Mouse (Mus musculus): ENCODE measurements around the gene Cacul1. TPM values are rescaled to one million over a fixed set of nuclear protein-coding genes. Genes with fewer than 3 reads are reported as not detected.
"Not testable (repeated sequence)": the region's sequence is repeated elsewhere in the genome, so short reads cannot be mapped to it uniquely, and the experiment has no call there.

Cacul1 gene
- polyA plus RNA-seq (2014; fragmentation: Nextera tagmentation; extraction: Ambion mirVana) = 30.9 and 35.0 TPM in 2 replicates

GRCm38 (mm10) chr19:60580582-60581339 is at the start of gene Cacul1:
Cacul1 (minus strand) TSS chr19:60581025.
- H3K9me3 ChIP-seq (ENCODE audit: control insufficient read depth, low read length) = no peaks in the 10 kb centered on the region
- WGBS = under 1% methylated on average over 64 of the region's 64 CpGs
- ATAC-seq (ENCODE audit: low FRiP score) (peak; percentile 97), DNase-seq (ENCODE audit: low spot score) (peak; percentile 99)
- H3K9ac ChIP-seq (ENCODE audit: low read depth, low read length) = peak within 1 kb of the TSS; percentile 91
- peak within 1 kb of the TSS; percentile 35 for H3K4me2 ChIP-seq (replicated peaks; ENCODE audit: low read depth, low read length)
- peak within 1 kb of the TSS; percentile 98 for H3K4me3 ChIP-seq (ENCODE audit: low read depth, low read length)
- H3K4me1 ChIP-seq (replicated peaks; ENCODE audit: control insufficient read depth, insufficient read depth, low read length) = no peaks in the 10 kb centered on the region
- no peaks in the 10 kb centered on the region for H3K36me3 ChIP-seq (ENCODE audit: control insufficient read depth, insufficient read depth, low read length)
- H3K27ac ChIP-seq (ENCODE audit: low read depth, low read length) = peak within 1 kb of the TSS; percentile 92
- no peaks in the 10 kb centered on the region for H3K27me3 ChIP-seq (ENCODE audit: control insufficient read depth, insufficient read depth, low read length)

GRCm38 (mm10) chr19:60619420-60619819 is 38.6 kb upstream of the Cacul1 start:
- H3K9me3 ChIP-seq (ENCODE audit: control insufficient read depth, low read length) = no peaks in the 10 kb centered on the region
- H3K4me3 ChIP-seq (ENCODE audit: low read depth, low read length) = no peak overlapping the region
- no peaks in the 10 kb centered on the region for H3K36me3 ChIP-seq (ENCODE audit: control insufficient read depth, insufficient read depth, low read length)
- ATAC-seq (ENCODE audit: low FRiP score) = no peak
- no peaks in the 10 kb centered on the region for H3K4me1 ChIP-seq (replicated peaks; ENCODE audit: control insufficient read depth, insufficient read depth, low read length)
- DNase-seq (ENCODE audit: low spot score) = no peak
- no peaks in the 10 kb centered on the region for H3K27me3 ChIP-seq (ENCODE audit: control insufficient read depth, insufficient read depth, low read length)
- H3K27ac ChIP-seq (ENCODE audit: low read depth, low read length) = no peak overlapping the region
- no peak overlapping the region for H3K9ac ChIP-seq (ENCODE audit: low read depth, low read length)
- no peak overlapping the region for H3K4me2 ChIP-seq (replicated peaks; ENCODE audit: low read depth, low read length)
- WGBS = 72% methylated on average over 4 of the region's 4 CpGs

GRCm38 (mm10) chr19:60617007-60617406 is 36.2 kb upstream of the Cacul1 start:
- DNase-seq (ENCODE audit: low spot score) = no peak
- 57% methylated on average over 1 of the region's 1 CpGs for WGBS

GRCm38 (mm10) chr19:60615470-60616200 is 34.8 kb upstream of the Cacul1 start:
- no peak for DNase-seq (ENCODE audit: low spot score)
- H3K9me3 ChIP-seq (ENCODE audit: control insufficient read depth, low read length) = no peaks in the 10 kb centered on the region
- 89% methylated on average over 5 of the region's 5 CpGs for WGBS
- no peaks in the 10 kb centered on the region for H3K36me3 ChIP-seq (ENCODE audit: control insufficient read depth, insufficient read depth, low read length)
- no peak for ATAC-seq (ENCODE audit: low FRiP score)
- no peak overlapping the region for H3K4me2 ChIP-seq (replicated peaks; ENCODE audit: low read depth, low read length)
- H3K4me1 ChIP-seq (replicated peaks; ENCODE audit: control insufficient read depth, insufficient read depth, low read length) = no peaks in the 10 kb centered on the region
- no peak overlapping the region for H3K9ac ChIP-seq (ENCODE audit: low read depth, low read length)
- H3K4me3 ChIP-seq (ENCODE audit: low read depth, low read length) = no peak overlapping the region
- no peak overlapping the region for H3K27ac ChIP-seq (ENCODE audit: low read depth, low read length)
- no peaks in the 10 kb centered on the region for H3K27me3 ChIP-seq (ENCODE audit: control insufficient read depth, insufficient read depth, low read length)

More at GRCm38 (mm10) chr19:60617007-60617406, 36.2 kb upstream of the Cacul1 start:
- Histone ChIP-seq H3K9ac (ENCODE audit: low read depth, low read length) (no peak overlapping the region), H3K27ac (ENCODE audit: low read depth, low read length) (no peak overlapping the region), H3K27me3 (ENCODE audit: control insufficient read depth, insufficient read depth, low read length) (no peaks in the 10 kb centered on the region), H3K9me3 (ENCODE audit: control insufficient read depth, low read length) (no peaks in the 10 kb centered on the region), H3K4me3 (ENCODE audit: low read depth, low read length) (no peak overlapping the region), H3K4me2 (replicated peaks; ENCODE audit: low read depth, low read length) (no peak overlapping the region), H3K36me3 (ENCODE audit: control insufficient read depth, insufficient read depth, low read length) (no peaks in the 10 kb centered on the region), H3K4me1 (replicated peaks; ENCODE audit: control insufficient read depth, insufficient read depth, low read length) (no peaks in the 10 kb centered on the region)
- ATAC-seq (ENCODE audit: low FRiP score) = no peak

GRCm38 (mm10) chr19:60611525-60612215 is 30.8 kb upstream of the Cacul1 start:
- Histone ChIP-seq H3K4me1 (replicated peaks; ENCODE audit: control insufficient read depth, insufficient read depth, low read length) (no peaks in the 10 kb centered on the region), H3K9me3 (ENCODE audit: control insufficient read depth, low read length) (no peaks in the 10 kb centered on the region), H3K4me3 (ENCODE audit: low read depth, low read length) (no peak overlapping the region), H3K27ac (ENCODE audit: low read depth, low read length) (no peak overlapping the region), H3K9ac (ENCODE audit: low read depth, low read length) (no peak overlapping the region), H3K36me3 (ENCODE audit: control insufficient read depth, insufficient read depth, low read length) (no peaks in the 10 kb centered on the region), H3K4me2 (replicated peaks; ENCODE audit: low read depth, low read length) (no peak overlapping the region), H3K27me3 (ENCODE audit: control insufficient read depth, insufficient read depth, low read length) (no peaks in the 10 kb centered on the region)
- peak; percentile 20 for DNase-seq (ENCODE audit: low spot score)
- no peak for ATAC-seq (ENCODE audit: low FRiP score)
- WGBS = 50% methylated on average over 12 of the region's 12 CpGs

GRCm38 (mm10) chr19:60608766-60609165 is 27.9 kb upstream of the Cacul1 start:
- H3K4me1 ChIP-seq (replicated peaks; ENCODE audit: control insufficient read depth, insufficient read depth, low read length) = no peaks in the 10 kb centered on the region
- no peak overlapping the region for H3K9ac ChIP-seq (ENCODE audit: low read depth, low read length)
- ATAC-seq (ENCODE audit: low FRiP score) (no peak), DNase-seq (ENCODE audit: low spot score) (peak; percentile 19)
- H3K36me3 ChIP-seq (ENCODE audit: control insufficient read depth, insufficient read depth, low read length) = no peaks in the 10 kb centered on the region
- no peaks in the 10 kb centered on the region for H3K9me3 ChIP-seq (ENCODE audit: control insufficient read depth, low read length)
- no peak overlapping the region for H3K4me3 ChIP-seq (ENCODE audit: low read depth, low read length)
- 34% methylated on average over 5 of the region's 5 CpGs for WGBS
- no peak overlapping the region for H3K27ac ChIP-seq (ENCODE audit: low read depth, low read length)
- no peak overlapping the region for H3K4me2 ChIP-seq (replicated peaks; ENCODE audit: low read depth, low read length)
- no peaks in the 10 kb centered on the region for H3K27me3 ChIP-seq (ENCODE audit: control insufficient read depth, insufficient read depth, low read length)

- WGBS = 88% methylated on average over 3 of the region's 3 CpGs
- ATAC-seq (ENCODE audit: low FRiP score) = no peak
- H3K4me3 ChIP-seq (ENCODE audit: low read depth, low read length) = no peak overlapping the region
Measured at GRCm38 (mm10) chr19:60603586-60603985, 22.8 kb upstream of the Cacul1 start.

GRCm38 (mm10) chr19:60602066-60602465 is 21.2 kb upstream of the Cacul1 start:
- not testable (repeated sequence) for H3K4me1 ChIP-seq (replicated peaks; ENCODE audit: control insufficient read depth, insufficient read depth, low read length); H3K9ac ChIP-seq (ENCODE audit: low read depth, low read length); H3K4me3 ChIP-seq (ENCODE audit: low read depth, low read length); H3K36me3 ChIP-seq (ENCODE audit: control insufficient read depth, insufficient read depth, low read length); H3K9me3 ChIP-seq (ENCODE audit: control insufficient read depth, low read length); H3K27me3 ChIP-seq (ENCODE audit: control insufficient read depth, insufficient read depth, low read length); ATAC-seq (ENCODE audit: low FRiP score); H3K27ac ChIP-seq (ENCODE audit: low read depth, low read length); H3K4me2 ChIP-seq (replicated peaks; ENCODE audit: low read depth, low read length); DNase-seq (ENCODE audit: low spot score)
- 80% methylated on average over 1 of the region's 1 CpGs for WGBS

More at GRCm38 (mm10) chr19:60603586-60603985, 22.8 kb upstream of the Cacul1 start:
- no peaks in the 10 kb centered on the region for H3K9me3 ChIP-seq (ENCODE audit: control insufficient read depth, low read length)
- no peak overlapping the region for H3K9ac ChIP-seq (ENCODE audit: low read depth, low read length)
- no peaks in the 10 kb centered on the region for H3K36me3 ChIP-seq (ENCODE audit: control insufficient read depth, insufficient read depth, low read length)
- H3K4me1 ChIP-seq (replicated peaks; ENCODE audit: control insufficient read depth, insufficient read depth, low read length) = no peaks in the 10 kb centered on the region
- H3K27me3 ChIP-seq (ENCODE audit: control insufficient read depth, insufficient read depth, low read length) = no peaks in the 10 kb centered on the region
- DNase-seq (ENCODE audit: low spot score) = no peak
- H3K27ac ChIP-seq (ENCODE audit: low read depth, low read length) = no peak overlapping the region
- H3K4me2 ChIP-seq (replicated peaks; ENCODE audit: low read depth, low read length) = no peak overlapping the region

All from hindbrain, embryonic 11.5 days (tissue).